Mouse (Mus musculus) embryonic fibroblast, embryonic 13.5 days (primary cell): ENCODE measurements around the gene Sppl3.

ENCODE experiments used
- CTCF ChIP-seq: IDR thresholded peaks from 2 replicates; pipeline ENCODE4 v1.5.1; 2011; ENCODE audit warnings: mild to moderate bottlenecking, control low read depth, low read length, moderate library complexity, borderline replicate concordance; ENCODE audit not compliant: insufficient read depth
- POLR2A ChIP-seq: IDR thresholded peaks from 2 replicates; pipeline ENCODE4 v1.6.1; 2011; ENCODE audit warnings: low read depth, mild to moderate bottlenecking, control low read depth, low read length, moderate library complexity

- TF ChIP-seq CTCF (no peak), POLR2A (no peak)
Measured at GRCm38 (mm10) chr5:115069611-115070010, 58.7 kb downstream of the Sppl3 start.
